Mouse (Mus musculus): ENCODE results near the gene Cradd.
A peak's percentile ranks its signal among the peaks of the same experiment; 100 is the strongest.

The Cradd gene

DNA sequence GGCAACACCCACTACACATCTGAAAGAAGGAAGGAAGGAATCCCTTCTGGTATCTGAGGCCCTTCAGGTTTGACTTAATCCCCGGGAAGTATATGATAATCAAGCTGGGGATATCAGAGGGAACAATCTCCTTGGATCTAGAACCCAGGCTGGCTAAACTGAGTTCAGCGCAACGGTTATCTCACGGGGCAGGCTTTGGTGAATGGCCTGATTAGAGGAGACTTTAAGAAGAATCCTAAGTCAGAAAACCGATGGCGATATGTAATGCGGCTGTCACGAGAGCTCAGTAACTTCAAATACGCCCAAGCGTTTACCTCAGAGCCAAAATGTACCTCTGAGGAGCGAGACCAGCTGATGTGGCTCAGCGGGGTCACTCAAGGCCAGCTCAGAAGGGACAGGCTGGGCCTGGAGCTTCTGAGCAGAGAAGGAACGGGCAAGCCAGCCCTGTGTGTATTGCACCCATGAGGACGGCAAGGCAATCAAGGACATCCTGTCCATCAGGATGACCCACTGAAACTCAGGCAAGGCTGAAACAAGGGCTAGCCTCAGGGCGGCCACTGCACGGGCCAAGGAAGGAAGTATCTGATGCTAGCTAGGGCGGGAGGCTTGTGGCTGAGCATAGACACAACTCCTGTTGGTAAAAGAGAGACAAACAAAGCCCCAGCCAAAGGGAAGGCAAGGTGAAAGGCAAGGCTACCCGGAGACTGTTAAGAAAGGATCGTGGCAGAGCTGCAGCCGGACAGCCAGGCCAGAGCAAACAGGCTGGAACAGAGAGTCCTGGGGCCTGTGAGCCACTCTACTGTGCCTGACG is 6.1 kb downstream of the Cradd start:
- no peaks in the 10 kb centered on the region for H3K36me3 ChIP-seq (ENCODE audit: control insufficient read depth, insufficient read depth, low read length, poor library complexity, severe bottlenecking)
- DNase-seq (ENCODE audit: low read depth, low spot score), result no peak

GRCm38 (mm10) chr10:95317091-95317490 is 6.8 kb downstream of the Cradd start:
- DNase-seq (ENCODE audit: low read depth, low spot score), result no peak
- H3K27me3 ChIP-seq (ENCODE audit: control insufficient read depth, insufficient read depth, low read length, poor library complexity, severe bottlenecking), result no peaks in the 10 kb centered on the region
- H3K36me3 ChIP-seq (ENCODE audit: control insufficient read depth, insufficient read depth, low read length, poor library complexity, severe bottlenecking), result no peaks in the 10 kb centered on the region

More for the DNA sequence above, 6.1 kb downstream of the Cradd start:
- no peaks in the 10 kb centered on the region for H3K27me3 ChIP-seq (ENCODE audit: control insufficient read depth, insufficient read depth, low read length, poor library complexity, severe bottlenecking)

DNA sequence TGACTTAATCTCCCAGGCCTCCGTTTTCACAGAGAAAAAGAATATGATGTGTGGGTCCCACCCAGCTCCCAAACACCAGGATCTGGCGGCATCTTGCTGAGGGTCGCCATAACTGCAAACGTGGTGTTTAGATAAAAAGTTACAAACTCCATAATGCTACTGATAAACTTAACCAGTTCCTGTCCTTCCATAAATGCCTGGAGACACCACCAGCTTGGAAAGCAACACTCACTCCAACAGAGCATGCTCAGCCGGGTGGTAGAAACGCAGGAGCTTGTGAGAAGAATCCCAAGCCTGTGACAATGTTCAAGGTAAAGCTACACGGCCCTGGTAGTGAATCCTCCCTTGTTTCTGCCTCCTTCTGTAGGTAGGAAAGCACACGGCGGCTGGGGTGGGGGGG is 7.3 kb downstream of the Cradd start:
- H3K27me3 ChIP-seq (ENCODE audit: control insufficient read depth, insufficient read depth, low read length, poor library complexity, severe bottlenecking), result no peaks in the 10 kb centered on the region
- DNase-seq (ENCODE audit: low read depth, low spot score), result no peak

GRCm38 (mm10) chr10:95315801-95316474 is 8.0 kb downstream of the Cradd start:
- H3K27me3 ChIP-seq (ENCODE audit: control insufficient read depth, insufficient read depth, low read length, poor library complexity, severe bottlenecking), result no peaks in the 10 kb centered on the region
- no peaks in the 10 kb centered on the region for H3K36me3 ChIP-seq (ENCODE audit: control insufficient read depth, insufficient read depth, low read length, poor library complexity, severe bottlenecking)
- DNase-seq (ENCODE audit: low read depth, low spot score), result no peak

More for the DNA sequence above, 7.3 kb downstream of the Cradd start:
- no peaks in the 10 kb centered on the region for H3K36me3 ChIP-seq (ENCODE audit: control insufficient read depth, insufficient read depth, low read length, poor library complexity, severe bottlenecking)

- Histone ChIP-seq H3K27me3 (ENCODE audit: control insufficient read depth, insufficient read depth, low read length, poor library complexity, severe bottlenecking) (no peaks in the 10 kb centered on the region), H3K36me3 (ENCODE audit: control insufficient read depth, insufficient read depth, low read length, poor library complexity, severe bottlenecking) (no peaks in the 10 kb centered on the region)
- no peak for DNase-seq (ENCODE audit: low read depth, low spot score)
Measured at GRCm38 (mm10) chr10:95315321-95315720, 8.6 kb downstream of the Cradd start.

GRCm38 (mm10) chr10:95314019-95314418 is 9.9 kb downstream of the Cradd start:
- no peaks in the 10 kb centered on the region for H3K36me3 ChIP-seq (ENCODE audit: control insufficient read depth, insufficient read depth, low read length, poor library complexity, severe bottlenecking)
- no peak for DNase-seq (ENCODE audit: low read depth, low spot score)

DNA sequence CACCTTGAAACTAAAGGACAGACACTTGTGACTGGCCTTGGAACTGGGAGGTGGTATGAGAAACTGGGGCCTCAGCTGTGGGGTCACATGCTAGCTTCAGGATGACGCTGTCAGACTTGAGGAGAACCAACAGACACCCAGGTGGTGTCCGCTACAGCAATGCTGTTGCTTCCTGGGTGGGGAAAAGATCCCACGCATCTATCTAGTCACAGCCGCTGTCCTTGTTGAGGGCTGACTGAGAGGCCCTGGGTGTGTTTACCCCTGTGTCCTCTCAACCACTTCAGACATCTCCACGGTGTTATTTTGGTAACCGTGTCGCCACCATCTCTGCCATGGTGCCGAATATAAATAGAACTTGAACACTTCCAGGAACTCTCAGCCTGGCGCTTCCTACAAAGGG is 10.4 kb downstream of the Cradd start:
- peak; percentile 63 for DNase-seq (ENCODE audit: low read depth, low spot score)
- Histone ChIP-seq H3K36me3 (ENCODE audit: control insufficient read depth, insufficient read depth, low read length, poor library complexity, severe bottlenecking) (no peaks in the 10 kb centered on the region), H3K27me3 (ENCODE audit: control insufficient read depth, insufficient read depth, low read length, poor library complexity, severe bottlenecking) (no peaks in the 10 kb centered on the region)

More at GRCm38 (mm10) chr10:95314019-95314418, 9.9 kb downstream of the Cradd start:
- H3K27me3 ChIP-seq (ENCODE audit: control insufficient read depth, insufficient read depth, low read length, poor library complexity, severe bottlenecking), result no peaks in the 10 kb centered on the region

DNA sequence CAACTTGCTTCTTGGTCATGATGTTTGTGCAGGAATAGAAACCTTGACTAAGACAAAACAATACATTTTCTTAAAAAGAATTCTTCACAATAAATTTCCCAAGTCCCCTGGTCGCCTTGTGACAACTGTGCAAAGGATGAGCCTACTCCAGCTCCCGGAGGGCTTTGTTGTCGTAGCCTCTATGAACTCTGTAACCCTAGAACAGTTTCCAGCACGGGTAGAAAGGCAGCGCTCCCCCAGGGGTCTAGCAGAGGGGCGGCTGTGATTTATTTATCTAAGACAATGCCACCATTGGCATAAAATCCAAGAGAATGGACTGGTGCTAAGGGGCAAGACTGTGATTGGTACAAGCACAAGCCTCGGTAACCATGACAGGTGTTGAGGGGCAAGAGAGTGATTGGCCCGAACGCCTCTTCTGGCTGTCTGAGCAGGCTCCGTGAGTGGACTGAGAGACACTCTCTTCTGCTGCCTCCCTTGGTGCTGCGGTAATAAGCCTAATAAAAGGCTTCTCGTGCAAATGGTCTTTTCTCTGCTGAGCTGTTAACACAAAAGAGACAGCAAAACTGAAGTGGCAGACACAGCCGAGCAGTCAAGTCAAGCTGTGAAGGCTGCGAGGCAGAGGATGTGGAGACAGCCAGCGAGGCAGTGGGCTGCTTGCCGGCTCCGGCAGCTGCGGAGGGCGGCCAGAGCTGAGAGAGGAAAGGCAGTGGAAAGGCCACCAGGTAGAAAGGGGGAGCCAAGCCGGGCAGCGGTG is 13.1 kb downstream of the Cradd start:
- H3K36me3 ChIP-seq (ENCODE audit: control insufficient read depth, insufficient read depth, low read length, poor library complexity, severe bottlenecking), result no peaks in the 10 kb centered on the region
- H3K27me3 ChIP-seq (ENCODE audit: control insufficient read depth, insufficient read depth, low read length, poor library complexity, severe bottlenecking), result no peaks in the 10 kb centered on the region
- DNase-seq (ENCODE audit: low read depth, low spot score), result no peak

DNA sequence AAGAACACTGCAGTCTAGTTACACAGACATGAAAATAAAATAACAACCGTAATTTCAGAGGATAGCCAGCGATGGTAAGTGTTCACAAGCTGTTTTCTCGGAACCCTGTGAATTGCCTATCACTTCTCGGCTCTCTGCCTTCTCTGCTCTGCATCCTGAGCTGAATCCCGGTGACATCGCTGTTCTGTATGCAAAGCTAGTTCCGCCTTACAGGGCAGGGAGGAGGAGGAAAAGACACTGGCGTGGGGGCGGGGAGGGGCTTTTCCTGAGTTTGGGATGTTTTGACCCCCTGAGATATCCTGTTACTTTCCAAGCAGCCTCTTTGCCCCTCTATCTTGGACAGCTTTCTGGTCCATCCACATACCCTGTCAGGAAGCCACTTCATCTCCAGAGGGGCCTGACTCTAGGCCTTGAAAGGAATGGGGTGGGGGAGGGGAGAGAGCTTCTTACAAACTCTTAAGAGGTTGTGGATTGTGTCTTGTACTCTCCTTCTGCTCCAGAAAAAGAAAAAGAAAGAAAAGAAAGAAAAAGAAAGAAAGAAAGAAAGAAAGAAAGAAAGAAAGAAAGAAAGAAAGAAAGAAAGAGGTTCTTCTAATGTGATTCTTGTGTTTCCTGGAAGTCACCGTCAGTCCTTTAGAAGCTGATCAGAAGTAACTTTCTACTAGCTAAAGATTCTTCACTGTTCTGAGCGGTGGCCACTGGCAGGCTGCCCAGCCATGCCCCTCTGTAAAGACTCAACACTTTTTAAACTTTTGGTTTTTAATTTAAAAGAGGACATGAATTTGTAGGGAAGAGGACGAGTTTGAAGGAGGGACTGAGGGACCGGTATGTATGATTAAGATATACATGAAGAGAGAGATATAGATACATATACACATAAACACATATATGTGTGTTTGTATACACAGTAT is 14.3 kb downstream of the Cradd start:
- no peaks in the 10 kb centered on the region for H3K27me3 ChIP-seq (ENCODE audit: control insufficient read depth, insufficient read depth, low read length, poor library complexity, severe bottlenecking)
- no peaks in the 10 kb centered on the region for H3K36me3 ChIP-seq (ENCODE audit: control insufficient read depth, insufficient read depth, low read length, poor library complexity, severe bottlenecking)
- no peak for DNase-seq (ENCODE audit: low read depth, low spot score)

GRCm38 (mm10) chr10:95308991-95309390 is 14.9 kb downstream of the Cradd start:
- no peaks in the 10 kb centered on the region for H3K27me3 ChIP-seq (ENCODE audit: control insufficient read depth, insufficient read depth, low read length, poor library complexity, severe bottlenecking)

GRCm38 (mm10) chr10:95307916-95308315 is 16.0 kb downstream of the Cradd start:
- DNase-seq (ENCODE audit: low read depth, low spot score), result no peak
- Histone ChIP-seq H3K27me3 (ENCODE audit: control insufficient read depth, insufficient read depth, low read length, poor library complexity, severe bottlenecking) (no peaks in the 10 kb centered on the region), H3K36me3 (ENCODE audit: control insufficient read depth, insufficient read depth, low read length, poor library complexity, severe bottlenecking) (no peaks in the 10 kb centered on the region)

More at GRCm38 (mm10) chr10:95308991-95309390, 14.9 kb downstream of the Cradd start:
- no peak for DNase-seq (ENCODE audit: low read depth, low spot score)
- no peaks in the 10 kb centered on the region for H3K36me3 ChIP-seq (ENCODE audit: control insufficient read depth, insufficient read depth, low read length, poor library complexity, severe bottlenecking)

DNA sequence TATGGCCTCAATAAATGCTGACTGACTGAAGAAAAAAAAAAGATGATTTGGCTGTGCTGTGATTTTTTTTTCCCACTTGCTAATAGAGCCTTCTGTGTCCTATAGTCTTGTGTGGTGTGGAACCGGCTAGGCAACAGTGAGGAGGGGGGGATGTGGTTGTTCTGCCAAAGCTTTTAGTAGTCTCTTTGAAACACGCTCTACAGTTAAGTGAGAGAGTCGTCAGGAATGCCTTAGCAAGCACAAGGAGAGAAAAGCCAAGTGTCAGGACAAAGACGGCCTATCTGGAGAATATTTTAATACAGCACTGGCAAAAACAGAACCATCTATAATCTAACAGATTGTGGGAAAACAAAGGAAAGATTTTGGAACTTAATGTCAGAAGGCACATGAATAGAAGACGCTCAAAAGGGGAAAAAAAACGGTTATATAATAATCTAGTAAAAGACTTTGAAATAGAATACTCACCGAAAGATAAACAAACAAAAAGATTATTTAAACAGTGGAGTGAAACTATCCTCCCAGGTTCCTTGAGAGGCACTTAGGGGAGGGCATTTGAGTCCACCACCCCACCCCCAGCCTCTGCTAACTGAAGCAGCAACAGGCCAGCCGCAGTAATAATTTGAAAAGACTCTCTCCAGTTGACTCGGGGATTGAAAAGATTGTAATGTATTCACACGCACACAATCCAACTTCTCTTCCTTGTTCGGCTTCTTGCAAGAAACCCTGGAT is 16.9 kb downstream of the Cradd start:
- DNase-seq (ENCODE audit: low read depth, low spot score), result no peak
- H3K36me3 ChIP-seq (ENCODE audit: control insufficient read depth, insufficient read depth, low read length, poor library complexity, severe bottlenecking), result no peaks in the 10 kb centered on the region
- H3K27me3 ChIP-seq (ENCODE audit: control insufficient read depth, insufficient read depth, low read length, poor library complexity, severe bottlenecking), result no peaks in the 10 kb centered on the region

DNA sequence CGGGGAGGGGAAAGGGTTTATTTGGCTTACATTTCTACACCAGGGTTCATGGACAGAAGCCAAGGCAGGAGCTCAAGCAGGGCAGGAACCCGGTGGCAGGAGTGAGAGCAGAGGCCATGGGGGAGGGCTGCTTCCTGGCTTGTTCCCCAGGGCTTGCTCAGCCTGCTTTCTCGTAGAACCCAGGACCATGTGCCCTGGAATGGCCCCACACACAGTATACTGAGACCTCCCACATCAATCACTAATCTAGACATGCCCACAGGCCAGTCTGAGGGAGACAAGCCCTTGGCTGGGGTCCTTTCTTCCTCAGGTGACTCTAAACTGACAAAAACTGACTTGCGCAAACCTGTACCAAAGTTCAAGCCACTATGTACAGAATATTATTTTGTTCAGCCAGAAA is 19.7 kb downstream of the Cradd start:
- DNase-seq (ENCODE audit: low read depth, low spot score), result no peak
- no peaks in the 10 kb centered on the region for H3K27me3 ChIP-seq (ENCODE audit: control insufficient read depth, insufficient read depth, low read length, poor library complexity, severe bottlenecking)
- no peaks in the 10 kb centered on the region for H3K36me3 ChIP-seq (ENCODE audit: control insufficient read depth, insufficient read depth, low read length, poor library complexity, severe bottlenecking)

Measured in splenic B cell, adult 2 months (primary cell).